Mouse (Mus musculus) small intestine, adult 10 weeks (tissue): ENCODE results near the gene Shh. TPM values are rescaled to one million over a fixed set of nuclear protein-coding genes. Genes with fewer than 3 reads are reported as not detected.

Source experiments
- polyA plus RNA-seq: library from polyadenylated mRNA; stranded (reverse); fragments of 350-450 nt; fragmentation: Illumina TruSeq; extraction: RNeasy Lipid Tissue Mini Kit (QIAGEN cat#74804); gene quantifications from one replicate; pipeline ENCODE4 v1.2.3, GENCODE M21; 2014; ENCODE audit warnings: low replicate concordance

Gene Shh
- 0.37 TPM for polyA plus RNA-seq

DNA sequence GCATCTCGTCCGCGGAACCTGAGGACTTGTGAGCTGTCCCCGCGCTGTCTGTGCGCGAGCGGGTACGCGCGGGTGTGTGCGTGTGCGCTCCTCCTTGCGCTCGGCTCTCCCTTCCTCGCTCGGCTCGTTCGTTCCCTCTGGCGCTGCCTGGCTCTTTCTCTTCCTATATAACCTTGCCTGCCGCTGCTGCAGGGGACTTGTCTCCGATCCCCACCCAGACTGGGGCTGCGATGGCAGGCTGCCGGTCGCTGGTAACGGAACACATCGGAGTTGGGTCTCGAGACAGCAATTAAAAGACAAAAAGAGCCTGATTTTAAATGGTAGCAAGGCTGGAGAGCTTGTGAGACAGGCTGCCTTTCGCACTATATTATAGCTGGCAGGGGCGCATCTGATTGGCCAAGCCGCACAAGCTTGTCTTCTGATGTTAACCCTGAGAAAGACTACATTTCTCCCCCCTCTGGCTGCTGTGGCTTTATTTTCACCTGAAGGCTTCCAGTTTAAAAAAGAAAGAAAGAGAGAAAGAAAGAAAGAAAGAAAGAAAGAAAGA, at the start of gene Shh:
Gene Shh, minus strand, starts transcription at position 497 of the 547 bp plus-strand sequence.

Other genes starting within 250 kb of the Shh start
- gene Cnpy1, start 221.4 kb downstream of the Shh start, polyA plus RNA-seq: 41.0 TPM
- 62.0 TPM for gene Rbm33, start 150.1 kb downstream of the Shh start, polyA plus RNA-seq